Mouse (Mus musculus) CD4-positive helper T cell, adult 2 months (primary cell): Measurements from ENCODE around the gene Uqcc1.
A peak's percentile ranks its signal among the peaks of the same experiment; 100 is the strongest.
"Not testable (repeated sequence)": the region's sequence is repeated elsewhere in the genome, so short reads cannot be mapped to it uniquely, and the experiment has no call there.

ENCODE experiments used
- DNase-seq: peaks from one replicate; pipeline ENCODE4 v3.0.0-alpha.2; 2012; ENCODE audit warnings: low read depth, missing footprints, low spot score

The Uqcc1 gene

DNA sequence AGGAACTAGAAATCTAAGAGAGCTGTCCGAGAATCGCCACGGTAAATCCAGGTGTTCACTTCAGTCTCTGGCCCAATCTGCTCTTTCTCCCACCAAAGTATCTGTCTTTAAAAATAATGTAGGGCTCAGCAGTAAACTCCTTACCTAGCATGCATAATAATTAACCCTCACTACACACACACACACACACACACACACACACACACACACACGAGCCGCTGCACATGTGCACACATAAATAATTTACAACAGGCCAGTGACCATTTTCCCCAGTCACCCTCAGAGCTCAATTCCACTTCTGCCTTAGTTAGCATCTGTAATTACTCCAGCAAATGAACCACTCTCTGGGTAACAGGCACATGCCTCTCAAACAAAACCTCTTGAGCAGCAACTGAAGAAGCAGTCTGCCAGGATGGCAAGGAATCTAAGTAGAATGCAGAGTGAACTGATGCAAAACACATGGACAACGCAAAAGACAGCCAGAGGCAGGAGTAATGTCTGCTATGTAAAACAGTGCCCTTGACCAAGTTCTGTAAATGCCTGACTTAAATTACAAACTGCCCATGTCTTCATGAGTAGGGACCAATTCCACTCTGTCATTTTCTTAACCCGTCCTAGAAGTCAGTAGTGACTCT is 1.3 kb downstream of the Uqcc1 start:
- DNase-seq: no peak

DNA sequence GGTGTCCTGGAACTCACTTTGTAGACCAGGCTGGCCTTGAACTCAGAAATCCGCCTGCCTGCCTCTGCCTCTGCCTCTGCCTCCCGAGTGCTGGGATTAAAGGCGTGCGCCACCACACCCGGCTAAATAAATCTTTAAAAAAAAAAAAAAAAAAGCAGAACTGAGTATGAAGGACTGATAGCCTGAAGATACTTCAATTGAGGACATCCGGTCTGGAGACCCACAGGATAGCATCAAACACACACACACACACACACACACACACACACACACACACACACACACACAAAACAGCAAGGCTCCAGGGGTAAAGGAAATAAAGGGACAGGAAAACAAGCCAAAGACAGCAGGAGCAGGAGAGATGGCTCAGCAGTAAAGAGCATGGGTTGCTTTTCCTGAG is 4.9 kb downstream of the Uqcc1 start:
- DNase-seq: not testable (repeated sequence)

DNA sequence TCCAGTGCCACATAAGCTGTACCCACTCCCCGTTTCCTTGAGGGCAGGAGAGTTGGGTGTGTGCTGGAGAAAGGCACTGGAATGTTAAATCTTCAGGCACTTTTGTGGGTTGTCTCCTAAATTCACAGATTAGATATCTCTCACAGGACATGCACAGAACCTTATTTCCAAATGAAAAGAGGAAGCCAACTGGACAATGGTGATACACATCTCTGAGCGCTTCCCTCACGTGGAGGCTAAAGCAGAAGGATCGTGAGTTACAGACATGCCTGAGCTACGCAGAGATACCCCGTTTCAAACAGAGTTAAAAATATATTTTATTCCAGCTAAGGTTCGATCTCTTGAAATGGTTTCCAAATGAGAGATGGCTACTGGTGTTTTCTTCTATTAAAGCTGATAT is 7.0 kb downstream of the Uqcc1 start:
- no peak for DNase-seq

DNA sequence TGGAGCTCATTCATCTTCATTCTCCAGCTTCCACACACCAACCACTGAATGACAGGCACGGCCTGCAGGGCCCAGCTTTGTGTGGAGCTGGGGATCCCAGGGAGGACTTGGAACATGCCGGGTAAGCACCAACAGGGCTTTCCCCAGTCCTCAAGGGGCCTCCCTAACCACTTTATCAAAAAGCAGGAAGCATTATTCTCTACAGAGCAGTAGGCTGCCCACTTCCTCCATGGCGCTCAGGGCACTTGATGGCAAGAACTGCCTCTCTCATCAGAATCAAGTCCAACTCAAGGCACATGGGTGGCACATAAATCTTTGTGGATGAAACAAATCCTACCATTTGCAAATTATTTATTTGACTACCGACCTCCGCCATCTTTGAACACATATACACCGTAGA is 15.4 kb downstream of the Uqcc1 start:
- no peak for DNase-seq

DNA sequence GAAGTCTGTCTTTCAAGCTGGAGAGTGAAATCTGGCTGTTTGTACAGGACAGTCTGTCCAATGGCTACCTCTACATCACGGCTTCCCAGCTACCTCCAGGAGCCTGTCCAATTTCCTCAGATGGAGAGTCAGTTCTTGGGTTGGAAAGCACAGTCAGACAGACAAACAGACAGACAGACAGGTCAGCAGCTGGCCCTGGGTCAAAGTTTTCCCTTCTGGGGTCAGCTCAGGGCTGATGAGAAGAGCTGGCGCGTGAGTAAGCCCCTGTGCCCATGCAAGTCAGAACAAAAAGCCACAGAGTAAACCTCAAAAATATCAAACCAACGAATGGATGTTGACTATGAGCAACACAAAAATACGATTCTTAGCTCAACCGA is 26.5 kb downstream of the Uqcc1 start:
- no peak for DNase-seq

DNA sequence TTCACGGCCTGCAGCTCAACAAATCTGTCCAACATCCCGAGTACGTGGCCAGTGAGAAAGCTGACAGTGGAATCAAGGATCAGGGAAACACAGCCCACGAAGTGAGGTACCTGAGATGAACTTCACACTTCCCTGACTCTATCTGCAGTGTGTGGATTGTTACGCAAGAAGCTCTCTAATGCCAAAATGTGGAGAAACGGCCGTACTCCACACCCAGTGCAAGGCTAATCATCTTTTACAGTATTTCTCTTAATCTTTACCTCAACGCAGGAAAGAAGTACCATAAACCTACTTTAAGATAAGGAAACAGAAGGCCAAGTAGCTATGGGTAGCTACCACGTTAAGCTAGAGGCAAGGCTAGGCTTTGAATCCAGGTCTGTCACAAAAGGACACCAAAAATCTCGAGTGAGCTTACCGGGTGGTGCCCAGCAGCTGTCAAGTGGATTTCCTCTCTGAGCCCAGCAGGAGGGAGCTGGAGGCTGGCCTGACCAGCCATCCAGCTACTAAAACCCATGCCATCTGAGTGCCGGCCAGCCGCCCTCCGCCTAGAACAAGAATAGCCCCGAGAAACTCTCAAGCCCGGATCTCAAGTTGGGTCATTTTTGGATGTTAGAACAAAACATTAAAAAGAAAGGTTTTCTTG is 27.0 kb downstream of the Uqcc1 start:
- DNase-seq: no peak

DNA sequence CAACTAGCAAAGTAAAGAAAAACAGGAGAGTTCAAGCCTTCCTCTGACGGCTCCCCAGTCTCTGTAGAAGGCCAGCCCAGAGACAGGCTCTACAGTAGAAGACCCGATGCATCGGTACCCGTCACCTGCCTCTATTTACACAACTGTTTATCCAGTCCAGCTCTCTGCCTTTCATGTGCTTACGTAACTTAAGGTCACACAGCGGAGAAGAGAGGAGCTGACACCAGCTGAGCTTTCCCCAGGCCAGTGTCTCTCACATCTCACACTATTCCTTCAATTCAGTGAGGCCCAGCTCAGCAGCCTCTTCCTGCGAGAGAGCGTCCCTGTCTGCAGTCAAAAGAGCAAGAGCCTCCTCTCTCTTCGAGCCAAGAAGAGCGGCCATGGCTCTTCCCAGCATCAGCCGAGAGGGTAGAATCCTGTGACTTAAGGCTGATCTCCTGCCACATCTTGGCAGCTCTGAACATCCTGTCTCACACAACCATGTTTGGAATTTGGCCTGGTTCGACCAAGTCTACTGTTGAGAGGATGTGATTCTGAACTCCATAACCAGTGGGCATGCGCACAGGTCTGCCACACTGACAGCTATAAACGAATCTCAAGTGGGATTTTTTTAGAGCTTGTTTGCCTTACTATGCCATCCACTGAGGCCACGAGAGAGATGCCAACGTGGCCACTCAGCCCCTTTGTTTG is 34.9 kb downstream of the Uqcc1 start:
- DNase-seq: no peak

DNA sequence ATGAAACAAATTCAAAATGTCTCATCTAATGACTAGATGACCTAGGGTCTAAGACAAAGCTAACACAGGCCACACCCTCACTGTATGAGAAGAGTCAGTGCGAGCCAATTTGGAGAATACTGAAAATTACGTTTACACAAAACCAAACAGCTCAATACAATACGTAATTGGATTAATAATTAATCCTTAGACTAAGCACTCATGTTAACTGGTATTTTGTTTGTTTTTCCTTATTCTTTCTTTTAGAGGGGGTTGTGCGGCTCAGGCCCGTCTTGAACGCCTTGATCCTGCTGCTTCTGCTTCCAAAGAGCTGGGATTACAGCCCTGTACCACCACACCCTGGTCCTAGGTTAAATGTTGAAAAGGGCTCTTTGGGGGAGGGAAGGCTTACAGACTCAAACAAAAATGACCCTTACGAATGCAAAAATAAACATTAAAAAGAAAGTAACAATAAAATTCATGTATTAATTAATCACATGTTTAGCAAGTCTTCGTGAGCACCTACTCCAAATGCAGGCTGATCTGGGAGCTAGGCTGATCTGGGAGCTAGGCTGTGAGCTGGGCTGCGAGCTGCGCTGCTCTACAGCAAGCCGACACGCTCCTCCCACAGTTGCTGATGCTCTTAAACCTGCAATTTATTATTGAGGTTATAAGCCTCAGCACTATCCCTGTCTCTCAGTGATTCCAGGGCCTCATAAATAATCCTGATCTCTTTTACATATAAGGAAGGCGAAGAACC is 35.6 kb downstream of the Uqcc1 start:
- no peak for DNase-seq

DNA sequence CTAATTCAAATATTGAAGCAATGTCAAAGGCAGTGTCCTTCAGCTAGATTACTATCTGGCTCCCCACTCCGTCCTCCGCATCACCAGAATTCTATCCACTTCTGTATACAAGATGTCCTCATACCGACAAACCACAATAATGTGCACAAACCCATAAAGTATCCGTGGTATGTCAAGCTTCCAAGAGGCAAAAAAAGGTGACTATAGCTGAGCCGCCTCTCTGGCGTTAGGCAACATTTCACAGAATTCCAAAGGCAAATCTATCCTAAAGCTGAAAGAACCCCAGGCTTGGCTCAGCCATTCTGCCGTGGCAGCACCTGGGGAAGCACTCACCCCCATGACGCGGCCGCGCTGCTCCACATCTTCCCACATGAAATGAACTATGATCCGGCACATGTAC is 43.3 kb downstream of the Uqcc1 start:
- no peak for DNase-seq

DNA sequence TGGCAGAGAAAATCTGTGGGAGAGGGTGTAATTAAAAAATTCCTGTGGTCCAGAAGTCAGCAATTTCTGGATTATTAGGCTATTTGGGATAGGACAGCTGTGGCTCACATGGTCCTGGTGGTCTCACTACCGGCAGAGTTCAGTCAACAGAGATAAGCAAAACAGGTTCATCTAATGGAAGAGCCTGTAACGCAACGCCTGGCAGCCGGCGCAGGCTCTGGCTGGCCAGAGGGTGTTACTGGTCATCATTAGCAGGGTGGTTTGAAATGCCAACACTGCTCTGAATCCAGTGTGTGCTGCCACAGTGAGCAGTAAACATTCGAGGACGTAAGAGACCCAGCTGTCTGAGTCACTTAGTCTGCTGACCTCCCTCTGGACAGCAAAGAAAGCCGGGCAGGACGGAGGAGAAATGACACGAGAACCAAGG is 44.8 kb downstream of the Uqcc1 start:
- no peak for DNase-seq

DNA sequence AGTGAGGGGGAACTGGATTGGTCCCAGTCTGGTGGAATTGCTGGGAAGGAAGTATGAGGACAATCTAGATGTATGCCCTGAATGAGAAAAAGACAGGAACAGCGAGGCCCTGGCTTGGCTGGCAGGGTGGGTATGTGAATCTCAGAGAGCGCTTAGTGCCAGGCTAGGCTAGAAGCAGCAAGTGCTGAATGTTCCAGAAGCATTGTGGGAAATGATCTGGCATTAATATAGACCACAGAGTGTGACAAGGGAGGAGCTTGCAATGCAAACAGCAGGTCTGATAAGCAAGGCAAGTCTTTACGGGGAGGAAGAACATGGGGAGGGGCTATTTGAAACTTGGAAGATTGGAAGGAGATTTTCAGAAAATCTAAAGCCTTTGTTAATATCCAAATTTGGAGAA is 48.0 kb downstream of the Uqcc1 start:
- no peak for DNase-seq

DNA sequence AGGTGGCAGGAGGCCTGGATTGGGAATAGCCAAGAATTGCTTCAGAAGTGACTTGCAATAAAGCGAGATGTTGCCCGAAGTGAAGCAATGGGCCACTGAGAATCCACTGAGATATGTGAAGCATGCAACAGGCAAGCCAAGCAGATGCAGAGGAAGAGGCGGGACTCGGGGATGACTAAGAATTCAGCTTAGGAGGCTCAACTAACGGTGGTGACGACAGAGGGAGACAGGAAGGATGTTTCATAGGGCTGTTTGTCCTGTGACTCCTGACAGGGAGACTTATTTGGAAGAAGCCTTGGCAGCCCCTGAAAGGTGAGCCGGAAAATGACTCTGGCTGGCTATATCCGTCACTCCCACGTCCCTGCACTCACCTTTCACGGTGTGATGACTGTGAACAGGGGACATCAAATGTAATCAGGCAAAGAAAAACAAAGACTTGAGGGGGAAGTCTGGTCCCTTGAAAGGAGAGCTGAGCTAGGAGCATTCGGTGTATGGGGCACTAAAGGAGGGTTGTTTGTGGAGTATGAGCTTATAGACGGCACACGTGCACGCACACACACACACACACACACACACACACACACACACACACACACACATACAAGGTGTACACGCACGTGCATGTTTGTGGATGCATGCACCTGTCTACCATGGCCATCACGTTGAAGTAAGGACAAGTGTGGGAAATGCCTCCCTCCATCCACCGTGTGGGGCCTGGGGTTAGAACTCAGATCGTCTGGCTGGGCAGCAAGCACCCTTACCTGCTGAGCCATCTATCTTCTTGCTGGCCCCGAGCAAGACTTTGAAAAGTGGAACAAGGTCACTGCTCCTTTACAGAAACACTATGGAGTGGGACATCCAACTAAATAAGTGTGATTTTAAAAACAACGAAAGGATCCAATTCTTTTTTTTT is 50.9 kb downstream of the Uqcc1 start:
- DNase-seq: no peak

DNA sequence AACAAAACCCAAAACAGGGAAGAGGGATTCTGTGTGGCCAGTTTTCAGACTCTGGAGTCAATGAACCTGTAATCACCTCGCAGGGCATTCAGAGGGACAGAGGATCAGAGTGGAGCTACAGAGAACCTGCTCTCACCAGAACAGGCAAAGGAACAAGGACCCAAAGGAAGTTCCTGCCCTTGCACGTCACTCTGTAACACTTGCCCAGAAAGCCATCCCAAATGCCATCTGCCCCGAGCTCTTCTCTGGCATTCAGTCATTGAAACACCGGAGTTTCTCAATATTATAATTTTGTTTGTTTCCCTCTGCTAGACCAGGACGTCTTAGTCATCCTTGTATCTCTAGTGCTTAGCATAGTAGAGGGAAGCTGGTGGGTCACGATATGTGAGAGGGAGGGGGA is 56.5 kb downstream of the Uqcc1 start:
- DNase-seq: no peak

DNA sequence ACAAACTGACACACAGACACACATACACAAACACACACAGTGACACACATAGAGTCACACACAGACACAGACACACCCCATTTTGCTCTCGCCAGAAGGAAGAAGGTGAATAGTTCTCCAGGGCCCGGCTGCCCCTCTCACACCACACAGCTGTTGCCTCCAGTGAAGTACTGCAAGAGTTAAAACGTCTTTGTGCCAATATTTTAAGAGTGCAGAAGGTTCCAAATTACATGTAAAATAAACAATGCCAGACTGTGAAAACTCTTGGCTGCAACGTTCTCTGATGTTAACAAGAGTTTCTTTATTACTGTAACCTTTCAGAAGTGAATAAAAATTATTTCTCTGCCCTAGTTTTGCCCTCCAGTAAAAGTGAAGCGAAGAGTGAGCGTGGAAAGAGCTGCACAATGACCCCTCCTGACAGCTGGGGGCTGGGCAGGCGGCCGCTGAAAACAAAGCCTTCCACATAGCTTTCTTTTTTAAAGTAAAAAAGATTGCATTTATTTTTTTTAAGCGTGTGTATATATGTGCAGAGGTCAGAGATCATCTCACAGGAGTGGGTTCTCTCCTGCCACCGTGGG is 57.1 kb downstream of the Uqcc1 start:
- DNase-seq: no peak

DNA sequence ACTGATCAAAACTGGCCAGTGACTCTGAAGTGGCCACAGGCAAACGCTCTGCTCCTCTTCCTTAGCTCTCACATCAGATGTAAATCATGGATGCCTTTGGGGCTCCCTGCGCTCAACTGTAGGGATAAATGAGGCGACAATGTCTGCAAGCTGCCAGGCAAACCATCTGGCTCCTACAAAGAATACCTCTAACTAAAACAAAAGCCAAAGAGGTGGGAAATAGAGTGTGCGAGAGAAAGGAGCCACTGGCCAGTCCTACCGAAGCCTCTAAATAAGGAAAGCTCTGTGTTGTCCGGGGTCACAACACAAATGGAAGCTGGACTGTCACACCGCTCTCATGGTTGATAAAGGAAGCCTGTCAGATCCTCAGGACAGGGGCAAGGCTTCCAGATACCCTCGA is 57.6 kb downstream of the Uqcc1 start:
- no peak for DNase-seq

DNA sequence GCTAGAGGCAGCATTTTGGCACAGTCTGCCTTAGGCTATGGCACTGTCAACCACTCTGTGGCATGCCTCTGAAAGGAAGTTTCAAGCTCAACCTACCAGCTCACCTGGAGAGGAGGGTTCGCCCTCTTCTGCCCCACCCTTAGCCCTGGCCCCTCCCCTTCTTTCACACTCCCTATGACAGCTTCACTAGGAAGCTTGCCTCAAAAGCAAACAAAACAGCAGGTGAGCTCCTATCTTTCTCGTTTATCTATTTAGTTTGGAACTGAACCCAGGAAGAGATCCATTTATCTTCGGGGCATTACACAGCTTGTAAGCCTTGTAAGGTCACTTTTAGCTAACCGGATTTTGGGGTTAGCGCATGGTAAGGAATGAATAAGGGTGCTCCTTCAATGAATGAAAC is 60.3 kb downstream of the Uqcc1 start:
- DNase-seq: no peak

DNA sequence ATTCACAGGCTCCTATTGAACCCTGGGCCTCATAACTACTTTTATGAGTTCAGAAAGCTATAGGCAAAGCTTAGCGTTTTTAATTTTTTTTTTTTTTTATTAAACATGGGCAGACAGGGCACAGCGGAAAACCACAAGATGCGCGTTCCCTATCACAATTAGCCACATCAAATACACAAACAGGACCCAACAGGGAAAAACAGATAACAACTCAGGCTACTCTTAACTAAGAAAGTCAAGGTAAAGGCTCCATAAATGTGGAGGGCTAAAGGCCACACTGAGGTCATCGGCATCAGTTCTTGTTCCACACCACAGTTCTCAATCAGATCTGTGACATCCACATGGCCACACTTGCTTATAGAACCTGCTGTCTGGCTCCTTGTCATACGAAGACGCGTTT is 61.8 kb downstream of the Uqcc1 start:
- DNase-seq: peak; percentile 21

DNA sequence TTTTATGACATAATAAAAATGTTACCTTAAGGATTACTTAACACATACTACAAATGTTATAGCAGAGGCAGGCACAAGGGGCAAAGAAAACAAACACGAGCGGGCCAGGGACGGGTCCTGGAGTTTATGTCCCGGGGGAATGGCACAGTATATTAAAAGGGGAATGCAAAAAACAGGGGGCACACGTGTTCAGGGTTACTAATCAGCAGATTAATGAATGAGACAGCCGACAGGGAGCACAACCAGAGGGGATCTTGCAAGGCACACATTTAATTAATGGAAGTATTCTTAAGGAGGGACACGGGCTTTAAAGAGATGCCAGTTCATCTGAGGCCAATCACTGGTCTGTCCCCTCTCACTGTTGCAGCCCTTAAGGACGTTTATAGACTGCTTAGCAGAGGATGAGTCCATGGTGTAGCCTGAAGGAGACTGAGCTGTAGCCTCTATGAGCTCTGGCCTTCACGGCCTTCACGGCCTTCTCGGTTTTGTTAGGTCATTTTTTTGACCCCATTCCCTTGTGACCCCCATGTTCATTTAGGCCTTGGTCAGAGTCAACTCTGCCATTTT is 66.7 kb downstream of the Uqcc1 start:
- DNase-seq: no peak

DNA sequence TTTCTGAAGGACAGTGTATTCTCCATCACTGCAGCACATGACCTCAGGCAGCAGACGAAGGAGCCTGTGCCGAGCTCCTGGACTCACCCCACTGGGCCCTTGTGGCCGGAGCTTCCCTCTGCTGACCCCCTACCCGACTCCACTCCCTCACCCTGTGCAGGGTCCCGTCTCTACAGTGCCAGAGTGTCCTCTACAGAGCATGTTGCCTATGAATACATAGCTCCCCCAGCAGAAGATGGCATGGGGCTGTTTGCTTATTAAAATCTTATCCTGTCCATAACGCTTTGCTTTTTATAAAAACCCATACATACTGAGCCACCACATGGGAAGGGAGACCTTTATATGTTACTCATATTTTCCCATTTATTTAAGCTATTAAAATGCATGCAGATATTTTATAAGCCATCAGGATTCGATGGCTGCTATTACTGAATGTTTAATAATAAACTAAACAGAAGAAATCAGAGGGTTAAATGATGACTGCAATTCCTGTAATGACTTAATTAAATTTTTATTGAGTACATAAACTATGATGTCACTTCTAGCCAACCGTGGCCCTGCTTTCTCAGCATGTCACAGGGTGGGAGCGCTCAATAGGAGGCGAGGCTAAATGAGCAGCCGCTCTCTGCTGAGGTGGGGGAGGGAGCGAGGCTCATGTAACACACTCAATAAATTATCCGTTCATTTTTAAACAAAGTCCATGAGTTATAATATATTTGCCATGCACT is 67.4 kb downstream of the Uqcc1 start:
- no peak for DNase-seq

DNA sequence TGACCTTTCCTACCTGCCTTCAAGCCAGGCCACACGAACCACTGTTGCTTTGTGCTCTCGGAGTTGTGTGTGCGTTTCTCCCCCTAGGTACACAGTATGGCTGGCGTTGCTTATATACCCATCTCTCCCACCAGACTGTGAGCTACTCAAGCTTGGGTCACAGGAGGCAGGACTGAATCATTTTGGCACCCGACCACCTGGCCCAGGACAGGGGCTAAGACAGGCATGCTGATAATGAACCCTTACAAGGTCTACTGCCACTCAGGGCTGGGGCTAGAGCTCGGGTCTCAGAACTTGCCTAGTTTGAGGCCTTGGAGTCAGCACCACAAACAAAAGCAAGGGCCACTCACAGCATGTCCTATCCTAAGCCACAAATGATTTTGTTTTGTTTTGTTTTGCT is 68.5 kb downstream of the Uqcc1 start:
- no peak for DNase-seq
